Mouse (Mus musculus): Measurements from ENCODE around the gene Ripor3.

GRCm38 (mm10) chr2:167931985-167932726, 78.3 kb downstream of the Ripor3 start, which contains the start of gene Ptpn1:
- TF ChIP-seq CTCF (IDR thresholded peaks at IDR 0.05; ENCODE audit: extremely low read depth, insufficient read depth, insufficient read length, insufficient replicate concordance) (no peak), POLR2A (IDR thresholded peaks at IDR 0.05; ENCODE audit: low read depth, low read length) (peak; percentile 91)

Data from spleen, adult 2 months (tissue).